Mouse (Mus musculus) kidney, embryonic 14.5 days (tissue): ENCODE measurements around the gene Tnfrsf26. TPM values are rescaled to one million over a fixed set of nuclear protein-coding genes. Genes with fewer than 3 reads are reported as not detected.
A peak's percentile ranks its signal among the peaks of the same experiment; 100 is the strongest.

ENCODE experiments used
- ATAC-seq: fragments of 200-750 bp; cut with Nextera tagmentation; 2 replicates; pipeline ENCODE4 v1.8.0; 2017; ENCODE audit warnings: moderate number of reproducible peaks, mild to moderate bottlenecking, moderate TSS enrichment, moderate library complexity; ENCODE audit not compliant: low FRiP score, low TSS enrichment
- H3K27ac ChIP-seq: fragments of 300-500 bp; sonication (generic); 2 replicates; pipeline ENCODE4 v1.5.1; 2014; ENCODE audit warnings: low read depth, mild to moderate bottlenecking, low read length, moderate library complexity, mixed read lengths
- H3K27me3 ChIP-seq: fragments of 300-500 bp; sonication (generic); 2 replicates; pipeline ENCODE4 v1.6.1; 2014; ENCODE audit warnings: mild to moderate bottlenecking, low read length; ENCODE audit not compliant: control insufficient read depth, insufficient read depth
- H3K36me3 ChIP-seq: fragments of 300-500 bp; sonication (generic); 2 replicates; pipeline ENCODE4 v1.6.1; 2014; ENCODE audit warnings: low read length, mixed read lengths; ENCODE audit not compliant: control insufficient read depth, insufficient read depth
- H3K4me1 ChIP-seq: fragments of 300-500 bp; sonication (generic); 2 replicates; pipeline ENCODE4 v1.6.1; 2014; ENCODE audit warnings: low read length, mixed read lengths; ENCODE audit not compliant: control insufficient read depth, insufficient read depth
- H3K4me2 ChIP-seq: fragments of 300-500 bp; sonication (generic); replicated peaks from 2 replicates; pipeline ENCODE4 v1.6.1; 2014; ENCODE audit warnings: low read depth, mild to moderate bottlenecking, low read length
- H3K4me3 ChIP-seq: fragments of 300-500 bp; sonication (generic); 2 replicates; pipeline ENCODE4 v1.5.1; 2014; ENCODE audit warnings: mild to moderate bottlenecking, low read length
- H3K9ac ChIP-seq: fragments of 300-500 bp; sonication (generic); 2 replicates; pipeline ENCODE4 v1.6.1; 2014; ENCODE audit warnings: low read depth, mild to moderate bottlenecking, low read length, moderate library complexity
- H3K9me3 ChIP-seq: fragments of 300-500 bp; sonication (generic); 2 replicates; pipeline ENCODE4 v1.6.1; 2016; ENCODE audit warnings: low read length; ENCODE audit not compliant: control insufficient read depth
- WGBS: fragments of 180-500 bp; shearing (Covaris S2); extraction: QIAGEN DNeasy Blood & Tissue Kit; methylation state at CpG from one replicate; pipeline ENCODE4 v1.1.7; 2014; 5-methylcytosine and 5-hydroxymethylcytosine counted together
- microRNA-seq: library from miRNA; unstranded; fragments of <30 nt; microRNA quantifications from one replicate; pipeline ENCODE4, GENCODE M21; 2016
- polyA plus RNA-seq: library from polyadenylated mRNA; unstranded; fragments of >200 nt; fragmentation: Nextera tagmentation; extraction: Ambion mirVana; gene quantifications from 2 replicates; pipeline ENCODE4 v1.2.1, GENCODE M21; 2014

Tnfrsf26 gene
- polyA plus RNA-seq, 1 experiment from 2014 or later: 0.69 TPM

DNA sequence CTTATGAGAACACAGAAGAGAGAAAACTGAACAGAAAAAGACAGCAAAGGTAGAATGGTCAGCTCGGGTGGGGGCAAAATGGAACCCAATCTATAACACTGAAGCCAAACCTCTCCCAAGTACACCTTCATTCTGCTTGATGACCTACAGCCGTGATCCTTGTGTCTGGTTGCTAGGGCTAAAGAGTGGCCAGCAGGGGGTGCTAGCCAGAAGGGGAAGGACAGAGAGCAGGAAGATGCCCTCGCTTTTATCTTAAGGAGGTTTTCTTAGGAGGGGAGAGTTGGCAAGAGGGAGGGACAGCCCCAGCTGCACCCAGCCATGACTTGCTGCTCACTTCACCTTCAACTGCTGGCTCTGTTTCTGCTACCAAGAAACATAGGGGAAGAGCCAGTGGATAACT lies 44.6 kb downstream of the Tnfrsf26 start:
- no peak overlapping the region for H3K9ac ChIP-seq
- ATAC-seq: no peak
- no peak overlapping the region for H3K4me2 ChIP-seq
- no peaks in the 10 kb centered on the region for H3K9me3 ChIP-seq
- H3K27ac ChIP-seq: no peak overlapping the region
- WGBS: 32% methylated on average over 3 of the region's 3 CpGs
- H3K36me3 ChIP-seq: peaks cover 89% of the 10 kb centered on the region
- H3K4me1 ChIP-seq: no peaks in the 10 kb centered on the region
- no peak overlapping the region for H3K4me3 ChIP-seq
- H3K27me3 ChIP-seq: no peaks in the 10 kb centered on the region

GRCm38 (mm10) chr7:143583025-143583424 lies 45.5 kb downstream of the Tnfrsf26 start:
- Histone ChIP-seq H3K9ac (no peak overlapping the region), H3K9me3 (no peaks in the 10 kb centered on the region), H3K4me1 (no peaks in the 10 kb centered on the region), H3K4me2 (no peak overlapping the region), H3K36me3 (peaks cover 91% of the 10 kb centered on the region), H3K27me3 (no peaks in the 10 kb centered on the region), H3K27ac (no peak overlapping the region), H3K4me3 (no peak overlapping the region)
- no peak for ATAC-seq
- 94% methylated on average over 5 of the region's 5 CpGs for WGBS

DNA sequence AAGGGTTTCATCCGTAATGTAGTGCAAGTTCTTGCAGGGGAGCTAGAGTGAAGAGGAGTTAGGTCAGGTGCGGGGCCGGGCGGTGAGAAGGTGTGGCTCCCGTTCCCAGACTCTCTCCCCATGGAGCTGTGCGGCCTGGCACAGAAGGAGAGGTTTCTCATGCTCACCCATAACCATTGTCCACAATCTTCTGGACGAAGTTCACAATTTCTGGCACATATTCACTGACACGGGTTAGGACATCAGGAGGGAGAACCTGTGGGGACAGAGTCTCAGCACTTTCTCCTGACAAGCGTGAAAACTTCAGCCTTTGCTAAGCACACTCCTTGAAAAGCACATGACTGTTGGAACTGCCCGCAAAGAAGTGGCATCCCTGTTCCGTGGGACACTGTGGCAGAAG lies 52.8 kb downstream of the Tnfrsf26 start:
- ATAC-seq: no peak

DNA sequence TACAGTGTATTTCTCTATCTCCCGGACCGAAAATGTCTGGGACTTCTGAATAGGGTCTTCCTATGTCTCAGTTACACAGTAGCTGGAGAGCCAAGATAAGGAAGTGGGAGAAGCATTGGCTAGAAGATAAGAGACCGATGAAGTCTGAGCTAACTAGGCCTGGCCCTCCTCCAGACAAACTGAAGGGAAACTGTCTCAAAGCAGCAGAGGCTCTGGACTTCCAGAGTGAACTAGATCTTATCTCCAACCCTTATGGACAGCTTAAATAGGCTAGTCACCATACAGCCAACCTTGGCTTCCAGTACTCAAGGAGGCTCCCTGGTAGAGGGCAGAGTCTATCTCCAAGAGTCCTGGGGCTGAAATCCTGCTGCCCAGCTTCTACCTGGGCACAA lies 62.9 kb downstream of the Tnfrsf26 start:
- no peaks in the 10 kb centered on the region for H3K4me1 ChIP-seq
- H3K4me2 ChIP-seq: no peak overlapping the region
- H3K9ac ChIP-seq: no peak overlapping the region
- H3K4me3 ChIP-seq: no peak overlapping the region
- WGBS: 92% methylated on average over 3 of the region's 3 CpGs
- ATAC-seq: no peak
- no peaks in the 10 kb centered on the region for H3K9me3 ChIP-seq
- no peak overlapping the region for H3K27ac ChIP-seq
- peaks cover 98% of the 10 kb centered on the region for H3K36me3 ChIP-seq
- H3K27me3 ChIP-seq: no peaks in the 10 kb centered on the region

More for the DNA sequence above, 52.8 kb downstream of the Tnfrsf26 start:
- Histone ChIP-seq H3K9ac (no peak overlapping the region), H3K4me2 (no peak overlapping the region), H3K4me3 (no peak overlapping the region), H3K4me1 (no peaks in the 10 kb centered on the region), H3K27ac (no peak overlapping the region), H3K9me3 (no peaks in the 10 kb centered on the region), H3K36me3 (peaks cover 93% of the 10 kb centered on the region), H3K27me3 (no peaks in the 10 kb centered on the region)
- 95% methylated on average over 11 of the region's 11 CpGs for WGBS

- H3K36me3 ChIP-seq: peaks cover 98% of the 10 kb centered on the region
- no peak overlapping the region for H3K9ac ChIP-seq
- no peak for ATAC-seq
- H3K4me2 ChIP-seq: no peak overlapping the region
- no peaks in the 10 kb centered on the region for H3K27me3 ChIP-seq
- no peak overlapping the region for H3K4me3 ChIP-seq
- H3K9me3 ChIP-seq: no peaks in the 10 kb centered on the region
- no peak overlapping the region for H3K27ac ChIP-seq
- 90% methylated on average over 6 of the region's 6 CpGs for WGBS
- no peaks in the 10 kb centered on the region for H3K4me1 ChIP-seq
Observed at GRCm38 (mm10) chr7:143565015-143565647, 63.4 kb downstream of the Tnfrsf26 start.

DNA sequence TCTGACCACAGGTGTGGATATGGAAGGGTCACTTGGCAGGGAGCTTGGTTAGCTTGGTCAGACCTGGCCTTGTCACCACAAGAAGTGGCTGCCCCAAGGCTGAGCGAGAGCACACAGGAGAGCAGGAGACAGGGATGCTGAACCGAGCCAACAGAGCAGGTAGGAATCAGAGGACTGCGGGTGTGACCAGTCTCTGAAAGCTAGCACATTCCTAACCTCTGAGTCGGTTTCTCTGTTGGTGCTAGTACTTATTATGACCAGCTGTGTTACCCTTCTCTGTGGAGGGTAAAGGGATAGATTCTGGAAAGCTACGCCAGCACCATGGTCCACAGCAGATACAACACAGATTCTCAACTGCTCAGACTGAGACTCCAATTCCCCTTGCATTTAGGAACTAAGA lies 64.7 kb downstream of the Tnfrsf26 start:
- Histone ChIP-seq H3K4me2 (no peak overlapping the region), H3K4me3 (no peak overlapping the region), H3K27ac (no peak overlapping the region), H3K27me3 (no peaks in the 10 kb centered on the region), H3K9ac (no peak overlapping the region), H3K4me1 (no peaks in the 10 kb centered on the region), H3K36me3 (peaks cover 98% of the 10 kb centered on the region), H3K9me3 (no peaks in the 10 kb centered on the region)
- ATAC-seq: no peak
- 95% methylated on average over 5 of the region's 5 CpGs for WGBS

Small RNAs within 50 kb of the gene (microRNA-seq; reads per million reads assigned to microRNA genes)
- gene Mir7064: 2.1 reads per million, percentile 3 among the genes with 10 or more reads in this experiment

Other genes starting within 250 kb of the Tnfrsf26 start
- 1,196 and 1,506 TPM in 2 replicates for gene Cdkn1c, start 167.7 kb downstream of the Tnfrsf26 start, polyA plus RNA-seq
- gene Slc22a18, start 155.0 kb downstream of the Tnfrsf26 start, polyA plus RNA-seq: 4.4 and 4.7 TPM in 2 replicates
- gene Phlda2, start 125.6 kb downstream of the Tnfrsf26 start, polyA plus RNA-seq: 7.3 and 10.6 TPM in 2 replicates
- gene Nap1l4, start 79.6 kb downstream of the Tnfrsf26 start, polyA plus RNA-seq: 138 and 158 TPM in 2 replicates
- 47.0 and 64.4 TPM in 2 replicates for gene Cars, start 28.6 kb downstream of the Tnfrsf26 start, polyA plus RNA-seq
- 15.1 and 15.7 TPM in 2 replicates for gene Tnfrsf22, start 20.9 kb upstream of the Tnfrsf26 start, polyA plus RNA-seq
- gene Tnfrsf23, start 57.1 kb upstream of the Tnfrsf26 start, polyA plus RNA-seq: 0.84 and 1.7 TPM in 2 replicates
- 18.7 and 30.7 TPM in 2 replicates for gene Osbpl5, start 128.3 kb upstream of the Tnfrsf26 start, polyA plus RNA-seq
- gene Mrgprg, start 138.3 kb upstream of the Tnfrsf26 start, polyA plus RNA-seq: not detected in 2 replicates
- gene Mrgpre, start 155.8 kb upstream of the Tnfrsf26 start, polyA plus RNA-seq: 0.86 and 1.8 TPM in 2 replicates
- gene Nadsyn1, start 194.1 kb upstream of the Tnfrsf26 start, polyA plus RNA-seq: 5.2 and 9.6 TPM in 2 replicates
- 25.5 and 42.5 TPM in 2 replicates for gene Dhcr7, start 194.4 kb upstream of the Tnfrsf26 start, polyA plus RNA-seq
- gene Gm498, start 238.1 kb upstream of the Tnfrsf26 start, polyA plus RNA-seq: not detected in 2 replicates